In the genomic region with DNA sequence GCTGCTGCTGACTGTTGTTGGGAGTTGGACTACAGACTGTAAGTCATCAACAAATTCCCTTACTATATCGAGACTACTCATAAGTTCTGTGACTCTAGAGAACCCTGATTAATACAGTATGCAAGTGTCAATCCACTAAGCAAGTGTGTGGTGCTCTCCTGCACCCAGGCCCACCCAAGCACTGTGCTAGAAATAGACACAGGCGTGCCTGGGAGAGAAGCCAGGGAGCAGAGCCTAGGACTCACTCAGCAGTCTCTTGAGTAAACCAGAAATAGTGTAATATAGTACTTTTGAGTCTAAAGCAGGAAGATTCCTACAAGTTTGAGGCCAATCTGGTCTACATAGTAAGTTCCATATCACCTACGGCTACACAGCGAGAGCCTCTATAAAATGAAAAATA, we compare ENCODE assay signal across 31 mouse cellular contexts. TPM values are rescaled to one million over a fixed set of nuclear protein-coding genes. Genes with fewer than 3 reads are reported as not detected.
A peak's percentile ranks its signal among the peaks of the same experiment; 100 is the strongest.
DNase-seq lines count a peak whose midpoint lies in the region; ATAC-seq and TF ChIP-seq lines count a peak whose summit lies in the region.
"Had no signal": no experiment of that assay in that cellular context is flagged by ENCODE, and none has a peak within 500 bp of the region (broad histone marks: within the 10 kb centered on the region; RNA-seq: fewer than 3 reads in every experiment).

No protein-coding gene starts in this region.

- H3K4me2 ChIP-seq in heart, embryonic 12.5 days, result no peak overlapping the region
- no peak overlapping the region for H3K4me2 ChIP-seq in heart, embryonic 11.5 days
- no peak overlapping the region for H3K4me2 ChIP-seq in heart, postnatal 0 days (ENCODE audit: low read depth, low read length)
- H3K4me2 ChIP-seq in liver, embryonic 12.5 days, result no peak overlapping the region
- H3K4me2 ChIP-seq: forebrain, embryonic 12.5 days; hindbrain, embryonic 13.5 days; liver, embryonic 15.5 days; midbrain, embryonic 13.5 days; neural tube, embryonic 12.5 days had no signal

- peak overlapping the region; percentile 8; the same call in 1 of the 2 replicates for H3K27ac ChIP-seq in heart, embryonic 12.5 days (ENCODE audit: poor library complexity, severe bottlenecking)
- no peak overlapping the region for H3K27ac ChIP-seq in heart, embryonic 11.5 days (ENCODE audit: low read depth, low read length)
- peak overlapping the region; percentile 38; the same call in 1 of the 2 replicates for H3K27ac ChIP-seq in heart, postnatal 0 days (ENCODE audit: low read depth)
- no peak overlapping the region for H3K27ac ChIP-seq in liver, embryonic 12.5 days
- H3K27ac ChIP-seq in hindbrain, embryonic 10.5 days, result no peak overlapping the region
- H3K27ac ChIP-seq: embryonic facial prominence, embryonic 10.5 days; forebrain, embryonic 12.5 days; hindbrain, embryonic 13.5 days; liver, embryonic 15.5 days; midbrain, embryonic 13.5 days; neural tube, embryonic 12.5 days had no signal

- no peak overlapping the region for H3K4me3 ChIP-seq in heart, embryonic 12.5 days
- no peak overlapping the region for H3K4me3 ChIP-seq in heart, embryonic 11.5 days (ENCODE audit: low read depth, low read length)
- no peak overlapping the region for H3K4me3 ChIP-seq in heart, postnatal 0 days (ENCODE audit: low read depth, low read length)
- H3K4me3 ChIP-seq in liver, embryonic 12.5 days, result no peak overlapping the region
- no peak overlapping the region for H3K4me3 ChIP-seq in hindbrain, embryonic 10.5 days
- H3K4me3 ChIP-seq: embryonic facial prominence, embryonic 10.5 days; forebrain, embryonic 12.5 days; hindbrain, embryonic 13.5 days; liver, embryonic 15.5 days; midbrain, embryonic 13.5 days; neural tube, embryonic 12.5 days had no signal

- H3K4me1 ChIP-seq in heart, embryonic 12.5 days (replicated peaks), result peaks cover 9% of the 10 kb centered on the region
- 0 out of 2 replicates have a peak, but pooled peaks cover 3% of the 10 kb centered on the region for H3K4me1 ChIP-seq in heart, embryonic 11.5 days (ENCODE audit: control insufficient read depth, insufficient read depth, low read length)
- H3K4me1 ChIP-seq in heart, postnatal 0 days (ENCODE audit: control insufficient read depth, insufficient read depth), result peaks cover 14% of the 10 kb centered on the region
- H3K4me1 ChIP-seq in liver, embryonic 12.5 days, result no peaks in the 10 kb centered on the region
- no peaks in the 10 kb centered on the region for H3K4me1 ChIP-seq in hindbrain, embryonic 10.5 days (replicated peaks)
- H3K4me1 ChIP-seq: embryonic facial prominence, embryonic 10.5 days; forebrain, embryonic 12.5 days; hindbrain, embryonic 13.5 days; liver, embryonic 15.5 days; midbrain, embryonic 13.5 days; neural tube, embryonic 12.5 days had no signal

- no peak for TF ChIP-seq EP300 in heart, postnatal 0 days (IDR thresholded peaks at IDR 0.05; ENCODE audit: low read depth)

- no peak overlapping the region for H3K9ac ChIP-seq in heart, embryonic 12.5 days
- H3K9ac ChIP-seq in heart, embryonic 11.5 days (ENCODE audit: low read depth, low read length), result no peak overlapping the region
- no peak overlapping the region for H3K9ac ChIP-seq in heart, postnatal 0 days (replicated peaks; ENCODE audit: low read depth, low read length)
- H3K9ac ChIP-seq in liver, embryonic 12.5 days, result no peak overlapping the region
- H3K9ac ChIP-seq: forebrain, embryonic 12.5 days; hindbrain, embryonic 13.5 days; liver, embryonic 15.5 days; midbrain, embryonic 13.5 days; neural tube, embryonic 12.5 days had no signal

- no peak for ATAC-seq in heart, embryonic 12.5 days (ENCODE audit: insufficient number of reproducible peaks, low FRiP score)
- ATAC-seq in heart, embryonic 11.5 days (replicated peaks; ENCODE audit: insufficient number of reproducible peaks, low FRiP score, low TSS enrichment), result no peak
- peak; percentile 75 for ATAC-seq in heart, postnatal 0 days (ENCODE audit: insufficient read depth, low read depth)
- ATAC-seq in liver, embryonic 12.5 days, result no peak
- ATAC-seq: inflammation-experienced regulatory T-cells, adult 6 months; lung, postnatal 0 days; midbrain, embryonic 13.5 days had no signal

- no peaks in the 10 kb centered on the region for H3K36me3 ChIP-seq in heart, embryonic 12.5 days
- no peaks in the 10 kb centered on the region for H3K36me3 ChIP-seq in heart, embryonic 11.5 days (ENCODE audit: control insufficient read depth, insufficient read depth, low read length)
- H3K36me3 ChIP-seq in heart, postnatal 0 days (replicated peaks; ENCODE audit: control insufficient read depth, insufficient read depth, low read length), result no peaks in the 10 kb centered on the region
- H3K36me3 ChIP-seq in liver, embryonic 12.5 days, result no peaks in the 10 kb centered on the region
- no peaks in the 10 kb centered on the region for H3K36me3 ChIP-seq in hindbrain, embryonic 10.5 days
- H3K36me3 ChIP-seq: embryonic facial prominence, embryonic 10.5 days; forebrain, embryonic 12.5 days; hindbrain, embryonic 13.5 days; liver, embryonic 15.5 days; midbrain, embryonic 13.5 days; neural tube, embryonic 12.5 days had no signal

- DNase-seq in urinary bladder, postnatal 4 days (ENCODE audit: low spot score in 2 of 2), result peak; percentile 18 to 57
- DNase-seq in urinary bladder, postnatal 36 days (ENCODE audit: low spot score in 2 of 2), result no peak
- DNase-seq in heart, postnatal 0 days (ENCODE audit: low spot score), result peak; percentile 39
- no peak for DNase-seq in hindbrain, embryonic 10.5 days (ENCODE audit: low spot score)
- DNase-seq in adipocyte (ENCODE audit: low spot score), result no peak
- DNase-seq: cerebellum, adult 2 months; kidney, adult 2 months; kidney, postnatal 10 days; spleen, adult 18-20 months; thymus, postnatal 14 days had no signal

- 72% methylated on average over 4 of the region's 4 CpGs for WGBS in heart, embryonic 12.5 days
- WGBS in heart, embryonic 11.5 days (ENCODE audit: insufficient replicate concordance), result 77% methylated on average over 4 of the region's 4 CpGs
- WGBS in heart, postnatal 0 days, result 44% methylated on average over 4 of the region's 4 CpGs
- 78% methylated on average over 4 of the region's 4 CpGs for WGBS in liver, embryonic 12.5 days (ENCODE audit: insufficient replicate concordance)
- WGBS in hindbrain, embryonic 10.5 days, result 90% methylated on average over 4 of the region's 4 CpGs

- H3K27me3 ChIP-seq in heart, embryonic 12.5 days (replicated peaks), result no peaks in the 10 kb centered on the region
- no peaks in the 10 kb centered on the region for H3K27me3 ChIP-seq in heart, embryonic 11.5 days (ENCODE audit: control insufficient read depth, insufficient read depth, low read length)
- no peaks in the 10 kb centered on the region for H3K27me3 ChIP-seq in heart, postnatal 0 days (ENCODE audit: control insufficient read depth, insufficient read depth, low read length)
- H3K27me3 ChIP-seq in liver, embryonic 12.5 days (replicated peaks), result peaks cover 36% of the 10 kb centered on the region
- H3K27me3 ChIP-seq in hindbrain, embryonic 10.5 days (ENCODE audit: insufficient read depth, poor library complexity, severe bottlenecking), result no peaks in the 10 kb centered on the region
- H3K27me3 ChIP-seq: forebrain, embryonic 12.5 days; hindbrain, embryonic 13.5 days; midbrain, embryonic 13.5 days; neural tube, embryonic 12.5 days had no signal

- no peaks in the 10 kb centered on the region for H3K9me3 ChIP-seq in heart, embryonic 12.5 days (replicated peaks)
- no peaks in the 10 kb centered on the region for H3K9me3 ChIP-seq in heart, embryonic 11.5 days (replicated peaks; ENCODE audit: control insufficient read depth, low read length)
- no peaks in the 10 kb centered on the region for H3K9me3 ChIP-seq in heart, postnatal 0 days (replicated peaks; ENCODE audit: control insufficient read depth, low read length)
- no peaks in the 10 kb centered on the region for H3K9me3 ChIP-seq in liver, embryonic 12.5 days (replicated peaks)
- no peaks in the 10 kb centered on the region for H3K9me3 ChIP-seq in hindbrain, embryonic 10.5 days
- H3K9me3 ChIP-seq: embryonic facial prominence, embryonic 10.5 days; forebrain, embryonic 12.5 days; hindbrain, embryonic 13.5 days; liver, embryonic 15.5 days; midbrain, embryonic 13.5 days; neural tube, embryonic 12.5 days had no signal

- no peak for TF ChIP-seq CTCF in heart, postnatal 0 days (IDR thresholded peaks at IDR 0.05; ENCODE audit: low read depth)

RNA-seq across cellular contexts. Expression of gene Siglec1, which starts 17.5 kb away (rescaled TPM):
- polyA plus RNA-seq in heart, embryonic 12.5 days (2016; fragmentation: Nextera tagmentation; extraction: Ambion mirVana), result 0.08 and 0.14 TPM in 2 replicates
- 0.11 and 0.16 TPM in 2 replicates for polyA plus RNA-seq in heart, embryonic 11.5 days (2014; fragmentation: Nextera tagmentation; extraction: Ambion mirVana)
- 2.2 and 3.4 TPM in 2 replicates for total RNA-seq in heart, postnatal 0 days (2014; rRNA removed; ENCODE audit: low replicate concordance)
- 0.20 and 0.27 TPM in 2 replicates for polyA plus RNA-seq in heart, postnatal 0 days (2015; fragmentation: Nextera tagmentation; extraction: Ambion mirVana)
- polyA plus RNA-seq in liver, embryonic 12.5 days (2016; fragmentation: Nextera tagmentation; extraction: Ambion mirVana), result 0.36 and 0.42 TPM in 2 replicates
- polyA plus RNA-seq in hindbrain, embryonic 10.5 days (2016; fragmentation: Nextera tagmentation; extraction: Ambion mirVana), result 0.10 and 0.16 TPM in 2 replicates
- total RNA-seq: CH12.LX; granulocyte monocyte progenitor cell, adult 5-6 weeks had no signal
- polyA plus RNA-seq: inflammation-experienced regulatory T-cells, adult 6 months had no signal

RNA-seq across cellular contexts. Expression of gene Hspa12b, which starts 23.1 kb away (rescaled TPM):
- polyA plus RNA-seq in heart, embryonic 12.5 days (2016; fragmentation: Nextera tagmentation; extraction: Ambion mirVana), result 8.7 and 8.9 TPM in 2 replicates
- polyA plus RNA-seq in heart, embryonic 11.5 days (2014; fragmentation: Nextera tagmentation; extraction: Ambion mirVana), result 5.6 and 6.3 TPM in 2 replicates
- total RNA-seq in heart, postnatal 0 days (2014; rRNA removed; ENCODE audit: low replicate concordance), result 17.1 and 29.3 TPM in 2 replicates
- polyA plus RNA-seq in heart, postnatal 0 days (2015; fragmentation: Nextera tagmentation; extraction: Ambion mirVana), result 7.2 and 9.0 TPM in 2 replicates
- polyA plus RNA-seq in liver, embryonic 12.5 days (2016; fragmentation: Nextera tagmentation; extraction: Ambion mirVana), result 4.2 TPM in 2 replicates
- polyA plus RNA-seq in hindbrain, embryonic 10.5 days (2016; fragmentation: Nextera tagmentation; extraction: Ambion mirVana), result 6.4 and 7.6 TPM in 2 replicates
- total RNA-seq: granulocyte monocyte progenitor cell, adult 5-6 weeks; megakaryocyte, adult 5-6 weeks had no signal

RNA-seq across cellular contexts. Expression of gene Gm11037, which starts 29.3 kb away (rescaled TPM):
- polyA plus RNA-seq in heart, embryonic 12.5 days (2016; fragmentation: Nextera tagmentation; extraction: Ambion mirVana), result not detected in 2 replicates
- not detected in 2 replicates for polyA plus RNA-seq in heart, embryonic 11.5 days (2014; fragmentation: Nextera tagmentation; extraction: Ambion mirVana)
- total RNA-seq in heart, postnatal 0 days (2014; rRNA removed; ENCODE audit: low replicate concordance), result not detected in 2 replicates
- polyA plus RNA-seq in heart, postnatal 0 days (2015; fragmentation: Nextera tagmentation; extraction: Ambion mirVana), result not detected in 2 replicates
- polyA plus RNA-seq in liver, embryonic 12.5 days (2016; fragmentation: Nextera tagmentation; extraction: Ambion mirVana), result not detected in 2 replicates
- polyA plus RNA-seq in hindbrain, embryonic 10.5 days (2016; fragmentation: Nextera tagmentation; extraction: Ambion mirVana), result not detected in 2 replicates
- total RNA-seq: adrenal gland, postnatal 4 days; CH12.LX; granulocyte monocyte progenitor cell, adult 5-6 weeks; layer of hippocampus, adult 8-10 months; left cerebral cortex, postnatal 25 days; megakaryocyte, adult 5-6 weeks; MEL had no signal
- polyA plus RNA-seq: cerebellum, adult 2 months; embryonic facial prominence, embryonic 10.5 days; forebrain, embryonic 12.5 days; frontal cortex, adult 2 months; hindbrain, embryonic 13.5 days; inflammation-experienced regulatory T-cells, adult 6 months; kidney, adult 2 months; limb, embryonic 14.5 days; liver, embryonic 15.5 days; lung, postnatal 0 days; midbrain, embryonic 13.5 days; neural tube, embryonic 12.5 days; stomach, embryonic 14.5 days had no signal

RNA-seq across cellular contexts. Expression of gene Adam33, which starts 40.4 kb away (rescaled TPM):
- polyA plus RNA-seq in heart, embryonic 12.5 days (2016; fragmentation: Nextera tagmentation; extraction: Ambion mirVana), result 9.8 and 12.0 TPM in 2 replicates
- polyA plus RNA-seq in heart, embryonic 11.5 days (2014; fragmentation: Nextera tagmentation; extraction: Ambion mirVana), result 4.1 and 5.7 TPM in 2 replicates
- total RNA-seq in heart, postnatal 0 days (2014; rRNA removed; ENCODE audit: low replicate concordance), result 9.4 and 10.3 TPM in 2 replicates
- 4.8 and 5.2 TPM in 2 replicates for polyA plus RNA-seq in heart, postnatal 0 days (2015; fragmentation: Nextera tagmentation; extraction: Ambion mirVana)
- 0.62 and 0.90 TPM in 2 replicates for polyA plus RNA-seq in liver, embryonic 12.5 days (2016; fragmentation: Nextera tagmentation; extraction: Ambion mirVana)
- 0.29 and 0.55 TPM in 2 replicates for polyA plus RNA-seq in hindbrain, embryonic 10.5 days (2016; fragmentation: Nextera tagmentation; extraction: Ambion mirVana)

RNA-seq across cellular contexts. Expression of gene 1700037H04Rik, which starts 55.9 kb away (rescaled TPM):
- 69.2 and 69.6 TPM in 2 replicates for polyA plus RNA-seq in heart, embryonic 12.5 days (2016; fragmentation: Nextera tagmentation; extraction: Ambion mirVana)
- 83.0 and 83.4 TPM in 2 replicates for polyA plus RNA-seq in heart, embryonic 11.5 days (2014; fragmentation: Nextera tagmentation; extraction: Ambion mirVana)
- total RNA-seq in heart, postnatal 0 days (2014; rRNA removed; ENCODE audit: low replicate concordance), result 48.3 and 88.8 TPM in 2 replicates
- polyA plus RNA-seq in heart, postnatal 0 days (2015; fragmentation: Nextera tagmentation; extraction: Ambion mirVana), result 35.9 and 39.7 TPM in 2 replicates
- 131 and 141 TPM in 2 replicates for polyA plus RNA-seq in liver, embryonic 12.5 days (2016; fragmentation: Nextera tagmentation; extraction: Ambion mirVana)
- polyA plus RNA-seq in hindbrain, embryonic 10.5 days (2016; fragmentation: Nextera tagmentation; extraction: Ambion mirVana), result 138 and 142 TPM in 2 replicates

Comparison
In these comparisons a context has a peak if more than half of its experiments do, and no peak if none do; other contexts are left out.
1. H3K27ac ChIP-seq: peak in heart, embryonic 12.5 days (single experiment) and heart, postnatal 0 days (single experiment); none in heart, embryonic 11.5 days (single experiment), liver, embryonic 12.5 days (single experiment) and hindbrain, embryonic 10.5 days (single experiment).
2. DNase-seq: peak in urinary bladder, postnatal 4 days (2 of 2) and heart, postnatal 0 days (single experiment); none in urinary bladder, postnatal 36 days (0 of 2), hindbrain, embryonic 10.5 days (single experiment) and adipocyte (single experiment).